8 mouse cellular contexts compared by ENCODE assay signal in genomic region chr11:20740481-20741200, GRCm38 (mm10). TPM values are rescaled to one million over a fixed set of nuclear protein-coding genes. Genes with fewer than 3 reads are reported as not detected.
A peak's percentile ranks its signal among the peaks of the same experiment; 100 is the strongest.
DNase-seq lines count a peak whose midpoint lies in the region; ATAC-seq lines count a peak whose summit lies in the region.

No protein-coding gene starts in this region.

- peak; percentile 38 for ATAC-seq in embryonic facial prominence, embryonic 14.5 days (ENCODE audit: low read depth)
- ATAC-seq in heart, embryonic 12.5 days (ENCODE audit: insufficient number of reproducible peaks, low FRiP score) = peak; percentile 72
- peak; percentile 44 for ATAC-seq in lung, embryonic 15.5 days (ENCODE audit: borderline replicate concordance, extremely low read depth, low FRiP score, low TSS enrichment)
- ATAC-seq in neural tube, embryonic 15.5 days (ENCODE audit: low FRiP score) = peak; percentile 56

- no peaks in the 10 kb centered on the region for H3K9me3 ChIP-seq in embryonic facial prominence, embryonic 14.5 days (ENCODE audit: control insufficient read depth, low read length)
- H3K9me3 ChIP-seq in heart, embryonic 12.5 days (replicated peaks) = no peaks in the 10 kb centered on the region
- H3K9me3 ChIP-seq in lung, embryonic 15.5 days = no peaks in the 10 kb centered on the region
- H3K9me3 ChIP-seq in neural tube, embryonic 15.5 days (replicated peaks) = no peaks in the 10 kb centered on the region

- no peaks in the 10 kb centered on the region for H3K36me3 ChIP-seq in embryonic facial prominence, embryonic 14.5 days (ENCODE audit: control insufficient read depth, insufficient read depth, low read length)
- no peaks in the 10 kb centered on the region for H3K36me3 ChIP-seq in heart, embryonic 12.5 days
- no peaks in the 10 kb centered on the region for H3K36me3 ChIP-seq in lung, embryonic 15.5 days
- no peaks in the 10 kb centered on the region for H3K36me3 ChIP-seq in neural tube, embryonic 15.5 days

- peak; percentile 72 to 74 for DNase-seq in B cell, adult 2 months
- peak; percentile 62 for DNase-seq in R1 (ENCODE audit: low read depth, low spot score)
- peak; percentile 41 for DNase-seq in embryonic facial prominence, embryonic 14.5 days (ENCODE audit: low spot score)
- DNase-seq in kidney, postnatal 25 days = peak; percentile 49 to 67
- DNase-seq in thymus, postnatal 36 days = peak; percentile 59 to 71

- WGBS in embryonic facial prominence, embryonic 14.5 days = under 1% methylated on average over 27 of the region's 56 CpGs
- under 1% methylated on average over 55 of the region's 56 CpGs for WGBS in heart, embryonic 12.5 days
- under 1% methylated on average over 56 of the region's 56 CpGs for WGBS in lung, embryonic 15.5 days
- under 1% methylated on average over 55 of the region's 56 CpGs for WGBS in neural tube, embryonic 15.5 days

- H3K4me2 ChIP-seq in embryonic facial prominence, embryonic 14.5 days (ENCODE audit: low read depth, low read length) = peak overlapping the region; percentile 91
- peak overlapping the region; percentile 83 for H3K4me2 ChIP-seq in heart, embryonic 12.5 days
- peak overlapping the region; percentile 91 for H3K4me2 ChIP-seq in lung, embryonic 15.5 days
- peak overlapping the region; percentile 71 for H3K4me2 ChIP-seq in neural tube, embryonic 15.5 days

- H3K27ac ChIP-seq in embryonic facial prominence, embryonic 14.5 days (replicated peaks; ENCODE audit: low read depth, low read length) = peak overlapping the region; percentile 97
- H3K27ac ChIP-seq in heart, embryonic 12.5 days (ENCODE audit: poor library complexity, severe bottlenecking) = peak overlapping the region; percentile 92
- H3K27ac ChIP-seq in lung, embryonic 15.5 days = peak overlapping the region; percentile 98
- peak overlapping the region; percentile 96 for H3K27ac ChIP-seq in neural tube, embryonic 15.5 days (replicated peaks)

- no peaks in the 10 kb centered on the region for H3K4me1 ChIP-seq in embryonic facial prominence, embryonic 14.5 days (ENCODE audit: control insufficient read depth, insufficient read depth, low read length)
- H3K4me1 ChIP-seq in heart, embryonic 12.5 days (replicated peaks) = no peaks in the 10 kb centered on the region
- peaks cover 6% of the 10 kb centered on the region; the same call in 1 of the 2 replicates for H3K4me1 ChIP-seq in lung, embryonic 15.5 days
- peaks cover 8% of the 10 kb centered on the region for H3K4me1 ChIP-seq in neural tube, embryonic 15.5 days

- H3K27me3 ChIP-seq in embryonic facial prominence, embryonic 14.5 days (replicated peaks; ENCODE audit: control insufficient read depth, insufficient read depth, low read length) = no peaks in the 10 kb centered on the region
- no peaks in the 10 kb centered on the region for H3K27me3 ChIP-seq in heart, embryonic 12.5 days (replicated peaks)
- H3K27me3 ChIP-seq in lung, embryonic 15.5 days = no peaks in the 10 kb centered on the region
- H3K27me3 ChIP-seq in neural tube, embryonic 15.5 days (replicated peaks) = no peaks in the 10 kb centered on the region

- H3K9ac ChIP-seq in embryonic facial prominence, embryonic 14.5 days (ENCODE audit: low read depth, low read length) = peak overlapping the region; percentile 89
- peak overlapping the region; percentile 95 for H3K9ac ChIP-seq in heart, embryonic 12.5 days
- peak overlapping the region; percentile 88 for H3K9ac ChIP-seq in lung, embryonic 15.5 days
- peak overlapping the region; percentile 80 for H3K9ac ChIP-seq in neural tube, embryonic 15.5 days (replicated peaks)

- H3K4me3 ChIP-seq in embryonic facial prominence, embryonic 14.5 days (ENCODE audit: low read depth, low read length) = peak overlapping the region; percentile 96
- peak overlapping the region; percentile 99 for H3K4me3 ChIP-seq in heart, embryonic 12.5 days
- peak overlapping the region; percentile 99 for H3K4me3 ChIP-seq in lung, embryonic 15.5 days
- peak overlapping the region; percentile 97 for H3K4me3 ChIP-seq in neural tube, embryonic 15.5 days (replicated peaks)

RNA-seq across cellular contexts. Expression of gene Aftph, which starts 0.7 kb away (rescaled TPM):
- polyA plus RNA-seq in embryonic facial prominence, embryonic 14.5 days (2014; fragmentation: Nextera tagmentation; extraction: Ambion mirVana) = 18.6 and 21.3 TPM in 2 replicates
- polyA plus RNA-seq in heart, embryonic 12.5 days (2016; fragmentation: Nextera tagmentation; extraction: Ambion mirVana) = 12.4 and 12.9 TPM in 2 replicates
- polyA plus RNA-seq in lung, embryonic 15.5 days (2015; fragmentation: Nextera tagmentation; extraction: Ambion mirVana) = 18.4 and 19.7 TPM in 2 replicates
- polyA plus RNA-seq in neural tube, embryonic 15.5 days (2015; fragmentation: Nextera tagmentation; extraction: Ambion mirVana) = 33.2 and 33.8 TPM in 2 replicates

Comparison
In these comparisons a context has a peak if more than half of its experiments do, and no peak if none do; other contexts are left out.
1. Peak in every context shown above with its lines: DNase-seq, ATAC-seq, H3K4me3 ChIP-seq and H3K27ac ChIP-seq.